Mouse (Mus musculus): ENCODE results near the gene Zfp398.

Gene Zfp398

DNA sequence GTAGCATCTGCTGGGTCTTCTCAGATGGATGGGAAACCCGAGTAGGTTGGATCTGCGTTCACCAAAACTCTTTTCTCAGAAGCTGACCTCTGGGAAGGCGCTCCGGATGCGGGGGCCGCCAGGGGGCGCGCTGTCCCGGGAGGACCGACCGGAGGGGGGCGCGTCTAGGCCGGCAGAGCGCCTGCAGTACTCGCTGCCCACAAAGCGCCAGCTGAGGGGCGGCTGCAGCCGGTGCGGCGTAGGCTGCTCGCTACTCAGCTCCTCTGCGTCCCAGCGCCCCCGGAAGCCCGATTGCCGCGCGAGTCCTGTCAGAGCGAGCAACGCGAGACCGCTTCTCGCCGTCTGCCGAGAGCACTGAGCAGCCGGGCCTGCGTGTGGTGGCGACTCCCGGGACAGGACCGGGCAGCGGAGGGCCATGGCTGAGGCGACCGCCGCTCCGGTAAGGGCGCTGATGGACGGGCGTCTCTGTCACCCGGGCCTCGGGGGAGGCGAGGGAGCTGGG, at the start of gene Zfp398:
TSS of gene Zfp398 (plus strand) at position 180 of the 502 bp plus-strand sequence.
- peak; percentile 93 to 95 for DNase-seq (ENCODE audit: low spot score in 2 of 2)

- DNase-seq (ENCODE audit: low spot score in 2 of 2), result peak; percentile 73 to 79
Measured at GRCm38 (mm10) chr6:47787941-47788736, 47.3 kb upstream of the Zfp398 start.

DNA sequence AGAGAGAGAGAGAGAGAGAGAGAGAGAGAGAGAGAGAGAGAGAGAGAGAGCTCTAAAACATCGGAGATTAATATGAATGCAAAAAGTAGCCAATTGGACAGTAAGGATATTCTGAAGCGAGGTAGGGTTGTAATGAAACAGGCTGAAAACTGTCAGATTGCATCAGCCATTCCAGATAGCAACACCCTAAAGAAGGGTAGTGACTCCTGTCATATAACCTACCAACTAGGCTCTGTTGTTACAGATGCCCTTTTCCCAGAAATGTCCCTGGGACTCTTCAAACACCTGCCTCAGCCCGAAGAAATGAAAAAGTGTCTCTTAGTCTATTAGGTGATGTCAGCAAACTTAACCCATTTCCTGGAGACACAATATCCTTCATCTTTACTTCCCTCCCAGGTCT, 46.6 kb upstream of the Zfp398 start:
- DNase-seq (ENCODE audit: low spot score in 2 of 2), result no peak

- DNase-seq (ENCODE audit: low spot score in 2 of 2), result no peak
Measured at GRCm38 (mm10) chr6:47790745-47791144, 44.7 kb upstream of the Zfp398 start.

DNA sequence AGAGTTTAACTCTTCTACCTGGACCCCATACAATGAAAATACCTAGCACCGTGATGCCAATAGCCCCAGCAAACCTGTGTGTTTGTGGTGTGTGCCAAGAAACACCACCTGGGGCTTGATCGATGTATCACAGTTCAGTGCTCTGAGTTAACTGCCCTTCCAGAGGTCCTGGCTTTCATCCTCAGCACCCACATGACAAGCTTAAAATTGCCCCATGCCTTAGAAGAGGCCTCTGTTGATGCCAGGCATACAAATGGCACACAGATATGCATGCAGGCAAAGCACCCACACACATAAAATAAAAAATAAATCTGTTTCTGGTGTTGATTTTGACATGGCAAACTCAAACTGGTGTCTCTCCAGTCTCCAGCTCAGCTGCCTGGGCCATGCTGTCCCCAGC, 42.9 kb upstream of the Zfp398 start:
- no peak for DNase-seq (ENCODE audit: low spot score in 2 of 2)

DNA sequence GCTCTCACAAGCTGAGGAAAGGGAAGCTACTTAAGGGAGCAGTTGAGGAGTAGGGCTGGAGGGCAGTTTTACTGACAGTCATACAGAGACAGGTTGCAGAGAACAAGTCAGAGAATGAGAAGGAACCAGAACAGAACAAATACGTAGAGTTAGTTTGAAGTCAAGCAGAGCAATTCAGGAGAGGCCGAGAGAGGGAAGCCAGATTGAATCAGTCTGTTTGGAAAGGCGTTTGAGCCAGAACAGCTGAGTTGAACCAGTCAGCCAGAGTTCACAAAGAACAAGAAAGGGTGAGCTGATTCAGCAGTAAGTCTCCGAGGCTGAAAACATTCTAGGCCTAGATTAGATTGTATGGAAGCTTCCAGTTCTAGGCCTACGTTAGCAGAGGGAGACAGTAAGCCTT, 42.2 kb upstream of the Zfp398 start:
- no peak for DNase-seq (ENCODE audit: low spot score in 2 of 2)

DNA sequence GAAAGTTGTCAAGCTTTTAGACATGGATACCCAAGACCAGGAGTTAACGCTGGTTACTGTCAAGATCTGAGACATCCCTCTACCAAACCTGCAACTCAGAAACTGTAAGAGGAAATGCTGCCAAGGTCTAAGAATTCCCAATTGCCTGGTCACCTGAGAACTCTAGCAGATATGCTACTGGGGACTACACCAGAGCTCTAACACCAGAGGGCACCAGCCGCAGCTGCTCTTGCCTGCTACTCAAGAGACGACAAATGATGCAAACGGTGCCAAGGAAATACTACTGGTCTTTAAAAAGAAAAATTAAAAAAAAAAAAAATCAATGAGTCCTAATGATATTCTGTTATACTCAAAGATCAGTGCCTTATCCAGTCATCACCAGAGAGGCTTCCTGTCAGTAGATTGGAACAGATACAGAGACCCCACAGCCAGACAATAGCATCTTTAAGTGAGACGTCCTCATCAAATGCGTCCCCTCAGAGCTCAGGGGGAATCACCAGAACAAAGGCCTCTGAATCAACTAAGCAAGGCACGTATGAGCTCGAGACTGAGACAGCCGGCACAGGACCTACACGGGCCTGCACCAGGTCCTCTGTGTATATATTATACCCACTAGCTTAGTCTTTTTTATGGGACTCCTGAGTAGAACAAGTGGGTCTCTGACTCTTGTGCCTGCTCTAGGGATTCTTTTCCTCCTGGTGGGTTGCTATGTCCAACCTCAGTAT, 41.2 kb upstream of the Zfp398 start:
- DNase-seq (ENCODE audit: low spot score in 2 of 2), result no peak

- DNase-seq (ENCODE audit: low spot score in 2 of 2), result peak; percentile 60 to 72
Measured at GRCm38 (mm10) chr6:47799079-47799478, 36.4 kb upstream of the Zfp398 start.

GRCm38 (mm10) chr6:47805520-47805919, 29.9 kb upstream of the Zfp398 start:
- DNase-seq (ENCODE audit: low spot score in 2 of 2), result no peak

GRCm38 (mm10) chr6:47807419-47807818, 28.0 kb upstream of the Zfp398 start:
- peak; percentile 48 to 53 for DNase-seq (ENCODE audit: low spot score in 2 of 2)

DNA sequence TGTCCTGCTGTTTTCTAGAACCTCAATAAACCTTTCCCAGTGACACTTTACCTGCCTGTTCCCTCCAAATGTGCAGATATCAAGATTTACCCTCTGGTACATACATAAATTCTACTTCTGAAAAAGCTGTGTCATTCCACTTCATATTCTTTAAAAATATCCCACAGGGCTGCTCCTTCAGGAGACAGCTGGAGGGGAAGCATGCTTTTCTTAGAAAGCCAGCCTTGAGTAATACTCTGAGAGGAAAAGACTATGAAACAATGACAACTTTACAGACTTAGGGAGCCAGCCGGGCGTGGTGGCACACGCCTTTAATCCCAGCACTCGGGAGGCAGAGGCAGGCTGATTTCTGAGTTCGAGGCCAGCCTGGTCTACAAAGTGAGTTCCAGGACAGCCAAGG, 26.9 kb upstream of the Zfp398 start:
- DNase-seq (ENCODE audit: low spot score in 2 of 2), result no peak

DNA sequence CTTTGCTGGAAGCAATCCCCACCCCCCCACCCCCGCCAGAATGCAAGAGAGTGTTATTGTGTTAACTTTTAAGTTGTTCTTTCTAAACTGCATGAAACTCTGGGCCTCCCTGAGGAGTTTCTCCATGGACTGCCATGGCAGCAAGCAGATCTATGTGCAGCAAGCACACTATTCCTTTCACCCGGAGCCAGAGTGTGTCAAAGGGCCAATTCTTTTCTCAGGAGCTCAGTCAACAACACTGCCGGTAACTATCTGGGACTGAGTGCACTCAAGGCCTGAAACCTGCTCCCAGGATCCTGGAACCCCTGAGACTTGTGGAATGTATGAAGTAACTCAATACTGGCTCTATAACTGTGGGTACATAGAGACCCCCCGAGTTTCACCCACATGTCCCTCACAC, 26.4 kb upstream of the Zfp398 start:
- DNase-seq (ENCODE audit: low spot score in 2 of 2), result no peak

GRCm38 (mm10) chr6:47810181-47810580, 25.3 kb upstream of the Zfp398 start:
- no peak for DNase-seq (ENCODE audit: low spot score in 2 of 2)

- DNase-seq (ENCODE audit: low spot score in 2 of 2), result no peak
Measured at GRCm38 (mm10) chr6:47811324-47811723, 24.1 kb upstream of the Zfp398 start.

- DNase-seq (ENCODE audit: low spot score in 2 of 2), result no peak
Measured at GRCm38 (mm10) chr6:47812271-47812915, 23.1 kb upstream of the Zfp398 start.

DNA sequence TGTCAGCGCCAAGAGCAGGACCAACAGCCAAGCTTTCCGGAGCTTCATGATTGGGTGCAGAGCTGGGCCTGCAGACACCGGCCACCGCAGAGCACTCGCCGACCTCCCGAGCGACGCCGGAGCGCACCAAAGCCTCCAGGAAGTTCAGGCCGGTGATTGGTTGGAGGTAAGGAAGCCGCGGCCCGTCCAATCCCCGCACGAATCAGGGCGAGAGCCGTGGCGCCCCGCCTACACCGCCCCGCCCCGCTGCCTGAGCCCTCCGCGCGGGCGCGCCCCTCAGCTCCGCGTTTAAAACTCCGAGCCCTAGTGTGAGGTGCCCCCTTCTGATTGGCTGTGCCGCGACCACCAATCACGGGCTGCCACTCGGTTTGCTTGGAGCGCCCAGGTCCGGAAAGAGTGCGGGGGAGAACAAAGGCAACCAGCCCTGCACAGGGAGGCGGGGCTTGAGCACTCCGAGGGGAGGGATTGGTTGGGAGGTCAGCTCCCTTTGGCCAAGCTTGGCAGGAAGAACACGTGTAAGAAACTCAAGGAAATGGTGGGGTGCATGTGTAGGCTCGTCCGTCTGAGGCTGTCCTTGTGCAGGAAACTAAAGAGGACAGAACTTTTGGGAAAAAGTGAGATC, 22.1 kb upstream of the Zfp398 start, which contains the start of gene Pdia4:
TSS of gene Pdia4 (minus strand) at position 174 of the 622 bp plus-strand sequence.
- peak; percentile 99 for DNase-seq (ENCODE audit: low spot score in 2 of 2)

DNA sequence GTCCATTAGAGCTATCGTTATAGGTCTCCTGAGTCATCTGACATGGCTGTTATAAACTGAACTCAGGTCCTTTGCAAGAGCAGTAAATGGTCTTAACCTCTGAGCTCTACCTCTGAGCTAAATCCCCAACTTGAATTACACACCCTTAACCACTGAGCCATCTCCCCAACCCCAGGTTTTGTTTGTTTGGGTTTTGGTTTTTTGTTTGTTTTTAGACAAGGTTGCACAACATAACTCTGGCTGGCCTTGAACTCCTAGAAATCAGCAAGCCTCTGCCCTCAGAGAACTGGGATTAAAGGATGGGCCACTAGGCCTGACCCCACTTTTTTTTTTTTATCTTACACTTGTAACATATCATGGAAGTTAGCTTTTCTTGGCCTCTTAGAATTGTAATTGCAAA, 19.3 kb upstream of the Zfp398 start:
- no peak for DNase-seq (ENCODE audit: low spot score in 2 of 2)

GRCm38 (mm10) chr6:47818721-47819120, 16.7 kb upstream of the Zfp398 start:
- DNase-seq (ENCODE audit: low spot score in 2 of 2), result no peak

DNA sequence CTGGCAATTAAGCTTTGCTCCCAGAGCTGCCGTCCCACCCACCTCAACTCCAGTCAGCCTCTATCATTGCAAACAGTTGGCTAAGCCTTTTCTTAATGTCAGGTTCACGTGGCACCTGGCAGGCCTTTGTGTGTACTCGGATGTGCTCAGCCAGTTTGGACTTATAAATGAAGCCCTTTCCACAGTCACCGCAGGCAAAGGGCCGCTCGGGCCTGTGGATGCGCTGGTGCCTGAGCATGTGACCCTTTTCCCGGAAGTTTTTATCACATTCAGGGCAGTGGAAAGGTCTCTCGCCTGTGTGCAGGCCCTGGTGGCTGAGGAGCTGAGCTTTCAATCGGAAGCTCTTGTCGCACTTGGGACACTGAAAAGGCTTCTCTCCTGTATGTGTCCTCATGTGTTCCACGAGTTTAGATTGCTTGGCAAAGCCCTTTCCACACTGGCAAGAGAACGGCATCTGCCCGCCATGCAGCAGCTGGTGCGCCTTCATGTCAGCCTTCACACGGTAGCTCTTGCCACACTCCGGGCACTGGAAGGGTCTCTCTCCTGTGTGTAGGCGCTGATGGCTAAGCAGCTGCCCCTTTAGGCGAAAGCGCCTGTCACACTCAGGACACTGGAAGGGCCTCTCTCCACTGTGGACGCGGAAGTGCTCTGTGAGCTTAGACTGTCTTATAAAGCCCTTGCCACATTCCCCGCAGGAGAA, 15.7 kb upstream of the Zfp398 start:
- no peak for DNase-seq (ENCODE audit: low spot score in 2 of 2)

DNA sequence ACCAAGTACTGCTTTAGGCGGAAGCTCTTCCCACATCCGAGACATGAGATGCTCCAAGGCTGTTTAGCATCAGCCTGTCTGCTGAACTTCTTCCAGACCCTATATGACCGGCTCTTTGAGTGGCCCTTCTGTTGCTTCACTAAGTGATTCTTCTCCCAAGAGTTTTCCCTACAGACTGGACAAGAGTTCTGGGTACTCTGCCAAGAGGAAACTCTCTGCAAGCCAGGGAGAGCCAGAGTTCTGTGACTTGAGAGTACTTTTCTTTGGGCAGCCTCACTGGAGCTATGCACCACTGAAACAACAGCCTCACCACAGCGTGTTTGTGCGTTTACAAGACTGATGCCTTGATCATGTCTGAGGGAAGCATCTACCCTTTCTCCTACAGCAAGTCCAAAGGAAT, 14.2 kb upstream of the Zfp398 start:
- no peak for DNase-seq (ENCODE audit: low spot score in 2 of 2)

DNA sequence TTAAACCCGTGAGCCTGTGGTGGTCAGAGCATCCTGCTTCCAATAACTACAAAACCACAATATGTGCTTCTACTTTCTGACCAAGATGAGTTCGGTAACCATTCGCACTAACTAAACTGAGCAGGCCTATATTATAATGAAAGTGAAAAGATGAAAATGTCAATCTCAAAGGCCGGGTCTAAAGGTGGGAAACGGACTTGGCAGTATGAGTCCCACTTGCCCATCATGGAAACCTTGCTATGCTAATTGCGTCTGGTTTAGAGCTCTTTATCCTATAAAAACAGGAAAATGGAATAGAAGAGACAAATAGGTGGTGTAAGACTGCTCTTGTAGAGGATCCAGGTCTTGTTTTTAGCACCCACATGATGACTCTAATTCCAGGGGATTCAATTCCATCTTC, 13.7 kb upstream of the Zfp398 start:
- no peak for DNase-seq (ENCODE audit: low spot score in 2 of 2)
